Mouse (Mus musculus) neural tube, embryonic 14.5 days (tissue): ENCODE data around the gene Thrb. TPM values are rescaled to one million over a fixed set of nuclear protein-coding genes. Genes with fewer than 3 reads are reported as not detected.

Source experiments
- ATAC-seq: fragments of 200-750 bp; cut with Nextera tagmentation; 2 replicates; pipeline ENCODE4 v1.8.0; 2017; ENCODE audit warnings: low read depth, mild to moderate bottlenecking, moderate TSS enrichment, moderate library complexity
- H3K27ac ChIP-seq: fragments of 300-500 bp; sonication (generic); 2 replicates; pipeline ENCODE4 v1.5.1; 2014; ENCODE audit warnings: low read depth, mild to moderate bottlenecking, control low read depth, low read length, moderate library complexity, mixed read lengths
- H3K27me3 ChIP-seq: fragments of 300-500 bp; sonication (generic); 2 replicates; pipeline ENCODE4 v1.6.1; 2014; ENCODE audit warnings: low read length; ENCODE audit not compliant: control insufficient read depth, insufficient read depth
- H3K36me3 ChIP-seq: fragments of 300-500 bp; sonication (generic); 2 replicates; pipeline ENCODE4 v1.6.1; 2014; ENCODE audit warnings: low read length, mixed read lengths; ENCODE audit not compliant: control insufficient read depth, insufficient read depth
- H3K4me1 ChIP-seq: fragments of 300-500 bp; sonication (generic); 2 replicates; pipeline ENCODE4 v1.6.1; 2014; ENCODE audit warnings: low read length; ENCODE audit not compliant: control insufficient read depth, insufficient read depth
- H3K4me2 ChIP-seq: fragments of 300-500 bp; sonication (generic); 2 replicates; pipeline ENCODE4 v1.6.1; 2014; ENCODE audit warnings: mild to moderate bottlenecking, low read depth, low read length, control low read depth
- H3K4me3 ChIP-seq: fragments of 300-500 bp; sonication (generic); 2 replicates; pipeline ENCODE4 v1.5.1; 2014; ENCODE audit warnings: low read depth, low read length, control low read depth, mixed read lengths
- H3K9ac ChIP-seq: fragments of 300-500 bp; sonication (generic); replicated peaks from 2 replicates; pipeline ENCODE4 v1.6.1; 2014; ENCODE audit warnings: low read depth, mild to moderate bottlenecking, control low read depth, low read length, mixed read lengths
- H3K9me3 ChIP-seq: fragments of 300-500 bp; sonication (generic); 2 replicates; pipeline ENCODE4 v1.6.1; 2016; ENCODE audit warnings: low read length; ENCODE audit not compliant: control insufficient read depth
- WGBS: fragments of 180-500 bp; shearing (Covaris S2); extraction: QIAGEN DNeasy Blood & Tissue Kit; methylation state at CpG from one replicate; pipeline ENCODE4 v1.1.7; 2014; 5-methylcytosine and 5-hydroxymethylcytosine counted together
- polyA plus RNA-seq: library from polyadenylated mRNA; unstranded; fragments of >200 nt; fragmentation: Nextera tagmentation; extraction: Ambion mirVana; gene quantifications from 2 replicates; pipeline ENCODE4 v1.2.1, GENCODE M21; 2014

The Thrb gene
- polyA plus RNA-seq, 1 experiment from 2014 or later, result 1.7 TPM

GRCm38 (mm10) chr14:17899733-17900413 lies 239.8 kb downstream of the Thrb start:
- no peak for ATAC-seq
- Histone ChIP-seq H3K27me3 (no peaks in the 10 kb centered on the region), H3K36me3 (no peaks in the 10 kb centered on the region), H3K9me3 (no peaks in the 10 kb centered on the region), H3K4me2 (no peak overlapping the region), H3K4me3 (no peak overlapping the region), H3K9ac (no peak overlapping the region), H3K4me1 (no peaks in the 10 kb centered on the region), H3K27ac (no peak overlapping the region)
- 87% methylated on average over 6 of the region's 6 CpGs for whole genome bisulfite sequencing

DNA sequence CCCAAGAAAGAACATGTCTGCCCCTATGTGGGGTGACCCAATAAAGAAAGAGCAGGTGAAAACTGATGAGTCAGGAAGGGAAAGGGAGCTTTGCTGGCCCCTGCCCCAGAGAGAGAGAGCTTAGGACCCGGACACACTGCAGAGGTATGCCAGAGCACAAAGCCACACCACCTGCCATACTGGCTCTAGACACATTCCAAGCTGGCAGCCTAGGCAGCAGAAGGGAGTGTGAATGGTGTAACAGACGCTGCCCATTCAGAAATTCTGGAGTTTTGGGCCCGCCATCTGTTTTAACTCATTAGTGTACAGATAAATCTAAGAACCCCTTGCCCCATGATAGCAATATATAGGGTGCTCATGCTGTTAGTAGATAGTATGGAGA lies 240.3 kb downstream of the Thrb start:
- no peaks in the 10 kb centered on the region for H3K36me3 ChIP-seq
- no peaks in the 10 kb centered on the region for H3K4me1 ChIP-seq
- peak; percentile 59; the same call in 1 of the 2 replicates for ATAC-seq
- no peaks in the 10 kb centered on the region for H3K27me3 ChIP-seq
- WGBS, result 45% methylated on average over 3 of the region's 3 CpGs
- no peak overlapping the region for H3K9ac ChIP-seq
- no peaks in the 10 kb centered on the region for H3K9me3 ChIP-seq
- H3K27ac ChIP-seq, result no peak overlapping the region
- no peak overlapping the region for H3K4me2 ChIP-seq
- H3K4me3 ChIP-seq, result no peak overlapping the region

DNA sequence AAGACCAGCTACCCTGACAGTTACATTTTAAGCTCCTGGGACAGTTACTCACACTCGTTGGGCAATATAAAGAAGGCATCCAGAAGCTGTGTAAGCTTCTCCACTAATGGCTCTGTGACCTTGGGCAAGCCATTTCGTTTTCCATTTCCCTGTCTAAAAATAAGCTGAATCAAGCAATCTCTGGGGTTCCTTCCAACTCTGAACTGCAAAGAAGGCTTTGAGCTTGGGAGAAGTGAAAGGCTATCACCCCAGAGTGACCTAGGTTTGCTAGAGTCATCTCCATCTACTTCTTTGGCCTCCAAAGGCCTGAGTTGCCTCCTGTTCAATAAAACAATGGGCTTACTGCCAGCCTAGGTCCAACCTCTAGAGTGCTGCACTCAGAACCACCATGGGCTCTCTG lies 242.4 kb downstream of the Thrb start:
- 89% methylated on average over 2 of the region's 2 CpGs for WGBS

DNA sequence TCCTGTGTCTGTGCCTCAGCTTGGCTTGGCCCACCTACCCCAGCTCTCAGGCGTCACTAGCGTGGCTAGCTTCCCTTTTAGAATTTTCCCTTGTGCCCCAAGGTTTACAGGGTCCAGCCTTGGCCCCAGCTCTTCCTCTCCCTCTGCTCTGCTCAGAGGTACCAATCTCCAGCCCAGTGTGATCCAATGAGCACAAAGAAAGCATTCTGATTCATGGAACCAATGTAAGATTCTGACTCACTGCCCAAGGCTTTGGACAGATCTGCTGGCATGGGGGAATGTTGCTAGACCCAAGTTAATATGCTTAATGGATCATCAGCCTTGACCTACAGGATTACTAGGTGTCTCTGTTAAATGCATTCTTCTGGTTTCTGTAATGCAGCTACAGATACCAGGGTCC lies 243.1 kb downstream of the Thrb start:
- H3K4me3 ChIP-seq, result no peak overlapping the region
- no peaks in the 10 kb centered on the region for H3K27me3 ChIP-seq
- 94% methylated on average over 2 of the region's 2 CpGs for WGBS
- H3K4me1 ChIP-seq, result no peaks in the 10 kb centered on the region
- no peaks in the 10 kb centered on the region for H3K36me3 ChIP-seq
- H3K27ac ChIP-seq, result no peak overlapping the region
- H3K9me3 ChIP-seq, result no peaks in the 10 kb centered on the region
- ATAC-seq, result no peak
- no peak overlapping the region for H3K9ac ChIP-seq
- H3K4me2 ChIP-seq, result no peak overlapping the region

More for the DNA sequence above, 242.4 kb downstream of the Thrb start:
- Histone ChIP-seq H3K4me3 (no peak overlapping the region), H3K4me2 (no peak overlapping the region), H3K4me1 (no peaks in the 10 kb centered on the region), H3K9ac (no peak overlapping the region), H3K27me3 (no peaks in the 10 kb centered on the region), H3K27ac (no peak overlapping the region), H3K9me3 (no peaks in the 10 kb centered on the region), H3K36me3 (no peaks in the 10 kb centered on the region)
- ATAC-seq, result no peak

DNA sequence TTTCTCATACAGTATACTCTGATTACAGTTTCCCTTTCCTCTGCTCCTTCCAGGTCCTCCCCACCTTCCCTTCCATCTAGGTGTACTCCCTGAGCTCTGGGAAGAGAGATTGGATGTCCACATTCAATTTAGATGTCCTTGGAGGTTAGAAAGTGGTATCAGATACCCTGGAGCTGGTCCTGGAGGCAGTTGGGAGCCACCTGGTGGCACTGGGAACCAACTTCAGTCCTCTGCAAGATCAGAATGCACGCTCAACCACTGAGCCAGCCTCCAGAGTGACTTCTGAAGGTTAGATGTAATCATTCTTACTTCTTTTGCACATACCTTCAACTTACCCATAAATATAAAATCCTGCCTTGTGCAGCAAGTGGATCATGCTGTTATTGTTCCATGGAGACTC lies 244.5 kb downstream of the Thrb start:
- Histone ChIP-seq H3K4me2 (no peak overlapping the region), H3K9me3 (no peaks in the 10 kb centered on the region), H3K4me3 (no peak overlapping the region), H3K9ac (no peak overlapping the region), H3K27ac (no peak overlapping the region), H3K36me3 (no peaks in the 10 kb centered on the region), H3K27me3 (no peaks in the 10 kb centered on the region), H3K4me1 (no peaks in the 10 kb centered on the region)
- 68% methylated on average over 1 of the region's 1 CpGs for WGBS
- no peak for ATAC-seq

GRCm38 (mm10) chr14:17905627-17906026 lies 245.6 kb downstream of the Thrb start:
- H3K4me2 ChIP-seq, result no peak overlapping the region
- no peaks in the 10 kb centered on the region for H3K4me1 ChIP-seq
- H3K27ac ChIP-seq, result no peak overlapping the region
- WGBS, result 88% methylated on average over 3 of the region's 3 CpGs
- no peaks in the 10 kb centered on the region for H3K27me3 ChIP-seq
- ATAC-seq, result no peak
- H3K4me3 ChIP-seq, result no peak overlapping the region
- no peaks in the 10 kb centered on the region for H3K9me3 ChIP-seq
- no peak overlapping the region for H3K9ac ChIP-seq
- H3K36me3 ChIP-seq, result no peaks in the 10 kb centered on the region

DNA sequence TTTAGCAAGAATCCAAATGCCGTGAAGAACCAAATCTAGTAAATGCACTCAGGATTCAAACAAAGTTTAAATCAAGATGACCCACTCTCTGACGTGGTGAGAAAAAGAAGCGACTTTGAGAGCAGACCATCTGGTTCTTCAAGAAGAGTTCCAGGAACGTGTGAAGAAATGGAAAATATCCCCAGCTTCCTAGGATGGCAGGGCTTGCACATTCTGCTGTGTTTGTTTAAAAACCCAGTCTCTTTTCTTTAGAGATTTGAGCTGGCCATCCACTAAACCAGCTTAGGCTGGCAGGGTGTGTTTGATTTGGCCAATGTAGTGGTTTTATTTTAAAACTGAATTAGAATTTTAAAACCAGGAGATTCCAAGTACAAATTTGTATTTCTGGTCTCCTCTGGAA lies 246.9 kb downstream of the Thrb start:
- no peak overlapping the region for H3K4me3 ChIP-seq
- no peak for ATAC-seq
- H3K27me3 ChIP-seq, result no peaks in the 10 kb centered on the region
- H3K9ac ChIP-seq, result no peak overlapping the region
- no peaks in the 10 kb centered on the region for H3K9me3 ChIP-seq
- WGBS, result 79% methylated on average over 4 of the region's 4 CpGs
- H3K36me3 ChIP-seq, result no peaks in the 10 kb centered on the region
- H3K4me2 ChIP-seq, result no peak overlapping the region
- no peaks in the 10 kb centered on the region for H3K4me1 ChIP-seq
- no peak overlapping the region for H3K27ac ChIP-seq

DNA sequence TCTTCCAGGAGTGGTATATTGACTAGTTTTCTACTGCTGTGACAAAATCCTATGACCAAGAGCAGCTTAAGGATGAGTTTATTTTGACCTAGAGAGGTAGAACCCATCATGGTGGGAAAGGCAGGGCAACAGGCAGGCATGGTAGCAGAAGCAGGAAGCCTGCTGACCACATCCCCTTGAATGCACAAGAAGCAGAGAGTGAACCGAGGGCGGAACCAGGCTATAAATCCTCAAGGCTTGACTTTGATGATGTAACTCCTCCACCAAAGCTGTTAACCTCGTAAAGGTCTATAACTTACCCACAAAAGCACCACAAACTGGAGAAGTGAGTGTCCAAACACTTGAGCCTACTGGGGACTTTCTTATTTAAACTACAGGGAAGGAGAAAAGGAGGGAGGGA lies 251.1 kb downstream of the Thrb start:
- no peaks in the 10 kb centered on the region for H3K4me1 ChIP-seq
- no peak overlapping the region for H3K4me3 ChIP-seq
- H3K9me3 ChIP-seq, result no peaks in the 10 kb centered on the region
- no peaks in the 10 kb centered on the region for H3K27me3 ChIP-seq
- no peaks in the 10 kb centered on the region for H3K36me3 ChIP-seq
- no peak overlapping the region for H3K27ac ChIP-seq
- no peak overlapping the region for H3K9ac ChIP-seq
- no peak for ATAC-seq
- WGBS, result 18% methylated on average over 3 of the region's 3 CpGs
- H3K4me2 ChIP-seq, result no peak overlapping the region

DNA sequence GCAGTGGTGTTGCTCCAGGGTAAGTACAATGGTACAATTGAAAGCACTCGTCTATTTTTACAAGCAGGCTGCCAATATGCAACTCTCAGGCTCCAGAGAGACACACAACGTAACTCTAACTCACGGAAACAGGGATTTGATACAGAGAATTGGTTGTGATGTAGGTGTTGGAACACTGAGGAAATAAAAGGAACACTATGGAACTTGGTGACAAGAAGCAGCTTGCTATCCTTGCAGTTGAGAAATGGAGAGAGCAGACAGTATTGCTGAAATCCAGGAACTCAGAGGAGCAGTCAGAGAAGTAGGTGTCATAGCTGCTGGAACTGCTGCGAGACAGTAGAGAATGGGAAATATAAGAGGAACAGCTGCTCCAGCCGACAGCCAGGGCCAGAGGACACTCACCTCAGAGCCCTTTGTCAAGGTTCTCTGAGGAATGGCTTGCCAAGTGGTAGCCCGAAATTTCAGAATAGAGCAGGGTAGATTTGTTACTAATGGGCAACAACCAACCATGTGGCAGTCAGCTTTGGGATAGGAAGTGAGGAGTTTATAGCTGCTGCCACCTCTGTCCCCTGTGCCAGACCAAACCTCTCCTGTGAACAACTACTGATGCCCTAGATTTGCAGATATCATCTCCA lies 252.6 kb downstream of the Thrb start:
- Histone ChIP-seq H3K4me1 (no peaks in the 10 kb centered on the region), H3K36me3 (no peaks in the 10 kb centered on the region), H3K27me3 (no peaks in the 10 kb centered on the region), H3K9me3 (no peaks in the 10 kb centered on the region), H3K4me2 (no peak overlapping the region), H3K27ac (no peak overlapping the region), H3K4me3 (no peak overlapping the region), H3K9ac (no peak overlapping the region)
- ATAC-seq, result no peak
- 75% methylated on average over 6 of the region's 6 CpGs for WGBS
